Mouse (Mus musculus) granulocyte monocyte progenitor cell, adult 5-6 weeks (primary cell): ENCODE data around the gene Slc13a3. TPM values are rescaled to one million over a fixed set of nuclear protein-coding genes. Genes with fewer than 3 reads are reported as not detected.
A peak's percentile ranks its signal among the peaks of the same experiment; 100 is the strongest.

Experiments used
- ATAC-seq: replicated peaks from 2 replicates; pipeline ENCODE4 v1.8.0; 2016; ENCODE audit warnings: mild to moderate bottlenecking, moderate TSS enrichment, inconsistent platforms; ENCODE audit not compliant: poor library complexity, severe bottlenecking
- total RNA-seq, 2 experiments: library from RNA; stranded (forward) in 1 of 2; stranded (reverse) in 1 of 2; fragments of 200-712, 200-1000 nt in 1 of 2; fragments of >200 nt in 1 of 2; fragmentation: Nextera tagmentation in 1 of 2; gene quantifications; 2 replicates each; pipeline ENCODE4 v1.2.3; 2014 to 2017

Slc13a3 gene
- total RNA-seq, 2 experiments from 2014 or later = 0.67 TPM; not detected in 1

DNA sequence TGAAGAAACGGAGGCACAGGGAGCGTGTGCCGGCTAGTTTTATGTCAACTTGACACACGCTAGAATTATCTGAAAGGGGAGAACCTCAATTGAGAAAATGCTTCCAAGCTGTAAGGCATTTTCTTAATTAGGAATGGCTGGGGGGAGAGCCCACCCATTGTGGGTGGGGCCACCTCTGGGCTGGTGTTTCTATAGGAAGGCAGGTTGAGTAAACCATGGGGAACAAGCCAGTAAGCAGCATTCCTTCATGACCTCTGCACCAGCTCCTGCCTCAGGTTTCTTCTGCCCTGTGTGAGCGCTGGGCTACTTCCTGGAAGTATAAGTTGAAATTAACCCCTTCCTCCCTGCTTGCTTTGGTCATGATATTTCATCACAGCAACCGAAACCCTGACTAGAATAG, 57.2 kb downstream of the Slc13a3 start:
- ATAC-seq = 0 out of 2 replicates have a peak, but pooled peaks have one; percentile 22

- ATAC-seq = no peak
Observed at GRCm38 (mm10) chr2:165415141-165415721, 57.8 kb downstream of the Slc13a3 start.

DNA sequence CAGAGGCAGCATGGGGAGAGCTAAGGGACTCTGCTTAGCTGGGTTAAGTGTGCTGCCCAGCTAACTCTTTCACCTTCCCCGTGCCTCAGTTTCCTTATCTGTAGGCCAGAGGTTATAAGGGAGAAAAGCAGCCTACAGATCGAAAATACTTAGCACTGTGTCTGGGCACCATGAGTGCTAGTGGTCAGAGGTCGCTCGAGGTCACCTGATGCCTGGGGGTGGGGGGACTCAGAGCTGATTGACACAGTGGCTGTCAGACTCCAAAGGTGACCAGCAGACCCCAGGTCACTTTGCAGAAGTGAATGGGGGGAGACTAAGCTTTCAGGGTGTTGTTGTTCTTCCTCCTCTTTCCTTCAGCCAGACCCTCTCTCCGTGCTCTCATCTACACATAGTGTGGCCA, 58.7 kb downstream of the Slc13a3 start:
- no peak for ATAC-seq

- no peak for ATAC-seq
Observed at GRCm38 (mm10) chr2:165413884-165414283, 59.1 kb downstream of the Slc13a3 start.

GRCm38 (mm10) chr2:165407700-165408301, 65.2 kb downstream of the Slc13a3 start:
- peak; percentile 38 for ATAC-seq

DNA sequence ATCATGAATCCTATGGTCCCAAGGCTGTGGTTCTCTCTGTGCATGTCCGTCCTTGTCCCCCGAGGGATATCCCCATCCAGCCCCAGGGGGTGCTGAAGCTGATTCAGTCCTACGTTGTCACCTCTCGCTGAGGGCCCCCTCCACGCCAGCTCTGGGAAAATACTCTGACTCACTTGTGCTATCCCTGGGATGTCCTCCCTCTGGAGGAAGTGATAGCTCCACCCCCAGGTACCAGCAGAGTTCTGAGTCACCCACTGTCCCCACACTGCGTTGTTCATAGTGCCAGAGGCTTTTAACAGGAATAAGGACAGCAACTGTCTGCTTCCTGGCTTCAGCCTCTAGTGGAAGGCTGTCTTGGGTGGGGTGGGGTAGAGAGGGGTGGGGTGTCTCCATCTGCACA, 67.7 kb downstream of the Slc13a3 start:
- ATAC-seq = peak; percentile 60

GRCm38 (mm10) chr2:165404951-165405350, 68.1 kb downstream of the Slc13a3 start:
- peak; percentile 80 for ATAC-seq

DNA sequence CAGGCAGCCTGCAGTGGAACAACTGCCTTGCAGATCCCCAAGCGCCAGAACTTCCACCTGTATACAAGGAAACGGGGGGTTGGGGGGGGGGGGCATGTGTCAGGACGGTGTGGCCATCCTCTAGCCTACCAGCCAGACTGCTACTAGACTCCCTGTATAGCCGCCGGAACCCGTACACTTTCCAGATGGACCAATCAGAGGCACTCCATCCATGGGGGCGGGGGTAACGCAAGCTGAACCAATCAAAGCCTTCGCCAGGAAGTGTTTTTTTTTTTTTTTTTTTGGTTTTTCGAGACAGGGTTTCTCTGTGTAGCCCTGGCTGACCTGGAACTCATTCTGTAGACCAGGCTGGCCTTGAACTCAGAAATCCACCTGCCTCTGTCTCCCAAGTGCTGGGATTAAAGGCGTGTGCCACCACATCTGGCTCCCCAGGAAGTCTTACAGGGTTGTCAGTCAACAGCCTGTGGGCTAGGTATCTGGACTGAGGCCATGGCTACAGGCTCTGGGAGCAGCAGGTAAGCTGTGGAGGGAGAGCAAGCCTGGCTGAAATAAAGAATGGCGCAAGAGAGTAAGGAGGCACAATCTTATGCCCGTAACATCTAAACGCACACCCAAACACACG, 74.8 kb downstream of the Slc13a3 start:
- no peak for ATAC-seq

GRCm38 (mm10) chr2:165397502-165398163, 75.4 kb downstream of the Slc13a3 start:
- no peak for ATAC-seq

GRCm38 (mm10) chr2:165396831-165397501, 76.1 kb downstream of the Slc13a3 start:
- ATAC-seq = no peak

- ATAC-seq = no peak
Observed at GRCm38 (mm10) chr2:165392156-165392555, 80.9 kb downstream of the Slc13a3 start.

- ATAC-seq = peak; percentile 62
Observed at GRCm38 (mm10) chr2:165391561-165391960, 81.5 kb downstream of the Slc13a3 start.

GRCm38 (mm10) chr2:165389299-165389952, 83.6 kb downstream of the Slc13a3 start:
- no peak for ATAC-seq

DNA sequence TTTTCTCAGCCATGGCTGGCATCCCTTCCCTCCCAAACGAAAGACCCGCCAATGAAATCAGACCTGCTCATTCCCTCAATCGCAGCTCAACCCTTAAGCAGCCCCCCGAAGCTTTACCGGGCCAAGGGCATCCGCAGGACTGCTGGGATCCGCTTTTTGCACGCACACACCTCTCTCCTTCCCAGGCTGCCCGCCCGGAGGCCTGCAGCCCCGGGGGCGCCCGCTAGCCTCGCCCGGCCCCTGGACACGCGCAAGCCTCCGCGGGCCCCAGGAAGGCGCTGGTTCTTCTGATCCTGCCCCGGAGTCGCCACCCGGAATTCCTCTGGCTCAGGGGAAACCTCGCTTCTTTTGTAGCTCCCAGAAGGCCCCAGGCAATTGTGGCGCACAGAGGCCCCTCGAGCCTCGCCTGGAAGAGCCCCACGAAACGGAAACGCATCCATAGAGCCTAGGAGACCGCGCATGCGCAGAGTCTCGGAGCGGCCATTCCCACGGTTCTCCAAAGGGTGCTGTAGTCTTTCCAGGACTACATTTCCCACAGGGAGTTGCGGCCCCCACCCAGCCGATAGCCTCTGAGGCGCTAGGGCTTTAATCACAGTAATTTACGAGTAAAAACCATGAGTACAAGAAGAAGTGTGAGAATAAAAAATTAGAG, 85.1 kb downstream of the Slc13a3 start, which contains the start of gene Zfp334:
TSS of gene Zfp334 (minus strand) at position 416 of the 652 bp plus-strand sequence.
- ATAC-seq = no peak

DNA sequence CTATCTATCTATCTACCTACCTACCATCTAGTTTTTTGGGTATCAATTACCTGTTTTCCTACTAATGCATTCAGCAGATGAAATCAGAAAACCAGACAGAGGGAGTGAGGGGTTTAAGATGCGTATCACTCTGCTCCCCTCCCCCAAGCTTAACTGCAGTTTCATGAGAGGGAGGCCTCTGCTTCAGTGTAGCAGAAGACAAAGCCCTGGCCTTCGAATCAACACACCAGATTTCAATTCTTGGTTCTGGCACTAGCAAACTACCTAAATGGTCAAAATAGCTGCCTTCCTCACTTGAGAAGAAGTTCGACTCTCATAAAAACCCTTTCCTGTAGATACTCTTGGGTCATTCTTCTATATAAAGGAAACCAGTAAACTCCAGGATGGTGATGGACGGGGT, 85.7 kb downstream of the Slc13a3 start:
- no peak for ATAC-seq

GRCm38 (mm10) chr2:165380050-165380449, 93.0 kb downstream of the Slc13a3 start:
- no peak for ATAC-seq

- ATAC-seq = no peak
Observed at GRCm38 (mm10) chr2:165376001-165376400, 97.0 kb downstream of the Slc13a3 start.

- ATAC-seq = no peak
Observed at GRCm38 (mm10) chr2:165375478-165375877, 97.6 kb downstream of the Slc13a3 start.

GRCm38 (mm10) chr2:165371066-165371465, 102.0 kb downstream of the Slc13a3 start:
- no peak for ATAC-seq

- ATAC-seq = no peak
Observed at GRCm38 (mm10) chr2:165370348-165370747, 102.7 kb downstream of the Slc13a3 start.
